Mouse (Mus musculus): Measurements from ENCODE around the gene Cabp1. TPM values are rescaled to one million over a fixed set of nuclear protein-coding genes. Genes with fewer than 3 reads are reported as not detected.

Cabp1 gene
- polyA plus RNA-seq, 1 experiment from 2014 or later: 0.96 TPM

DNA sequence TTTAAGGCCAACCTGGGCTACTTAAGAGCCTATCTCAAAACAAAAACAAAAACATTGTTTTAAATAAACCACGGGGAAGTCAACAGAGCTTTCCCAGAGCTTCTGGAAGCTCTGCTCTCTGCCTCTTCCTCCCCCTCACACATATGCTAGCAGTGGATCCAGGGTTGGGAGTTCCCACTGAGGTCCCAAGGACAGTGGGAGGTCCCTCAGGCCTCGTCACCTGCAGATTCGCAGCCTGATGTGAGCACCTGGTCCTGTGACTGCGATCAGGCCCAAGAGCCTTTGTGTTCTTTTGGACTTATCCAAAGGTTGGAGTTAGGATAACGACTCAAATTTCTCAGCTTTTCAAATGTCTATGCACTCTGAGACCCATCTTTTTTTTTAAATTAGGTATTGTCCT lies 14.4 kb upstream of the Cabp1 start:
- Histone ChIP-seq H3K9ac (no peak overlapping the region), H3K27me3 (peaks cover 26% of the 10 kb centered on the region), H3K4me1 (replicated peaks) (peaks cover 15% of the 10 kb centered on the region), H3K27ac (no peak overlapping the region), H3K4me2 (no peak overlapping the region), H3K9me3 (replicated peaks) (no peaks in the 10 kb centered on the region), H3K36me3 (no peaks in the 10 kb centered on the region), H3K4me3 (no peak overlapping the region)
- 55% methylated on average over 5 of the region's 5 CpGs for WGBS
- no peak for ATAC-seq (replicated peaks; ENCODE audit: insufficient number of reproducible peaks, insufficient read depth, low FRiP score, low read depth)

DNA sequence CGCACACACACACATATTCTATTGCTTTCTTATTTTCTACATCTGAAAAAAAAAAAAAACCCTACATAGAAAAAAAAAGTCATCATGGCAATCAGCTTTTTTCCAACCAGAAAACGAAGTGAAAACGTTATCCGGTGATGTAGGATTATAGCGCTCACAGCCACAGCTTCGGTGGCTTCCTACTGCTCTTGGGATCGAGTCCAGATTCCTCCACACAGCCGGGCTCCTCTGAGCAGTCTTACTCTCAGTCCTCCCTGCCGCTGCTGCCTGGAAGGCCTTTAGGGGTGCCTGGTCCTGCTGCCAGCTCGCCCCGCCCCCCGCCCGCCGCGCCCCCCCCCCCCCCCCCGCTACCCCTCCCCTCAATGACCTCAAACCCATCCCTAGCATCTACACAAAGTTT lies 13.7 kb upstream of the Cabp1 start:
- Histone ChIP-seq H3K4me2 (no peak overlapping the region), H3K4me3 (no peak overlapping the region), H3K27ac (no peak overlapping the region), H3K9ac (no peak overlapping the region), H3K9me3 (replicated peaks) (no peaks in the 10 kb centered on the region), H3K4me1 (replicated peaks) (peaks cover 16% of the 10 kb centered on the region), H3K27me3 (peaks cover 31% of the 10 kb centered on the region), H3K36me3 (no peaks in the 10 kb centered on the region)
- ATAC-seq (replicated peaks; ENCODE audit: insufficient number of reproducible peaks, insufficient read depth, low FRiP score, low read depth): no peak
- 16% methylated on average over 9 of the region's 16 CpGs for WGBS

DNA sequence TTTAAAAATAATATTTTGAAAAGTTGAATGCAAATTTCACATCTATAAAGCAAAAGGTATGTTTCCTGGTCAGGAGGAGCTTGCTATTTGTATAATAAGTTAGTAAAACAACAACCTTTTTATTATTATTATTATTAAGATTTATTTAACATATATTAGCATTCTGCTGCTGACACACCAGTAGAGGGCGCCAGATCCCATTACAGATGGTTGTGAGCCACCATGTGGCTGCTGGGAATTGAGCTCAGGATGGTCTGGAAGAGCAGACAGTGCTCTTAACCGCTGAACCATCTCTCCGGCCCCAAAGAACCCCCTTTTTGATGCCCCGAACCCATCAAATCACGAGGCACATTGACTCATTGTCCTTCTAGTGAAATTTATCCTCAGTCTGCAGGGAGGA lies 13.1 kb upstream of the Cabp1 start:
- Histone ChIP-seq H3K4me2 (no peak overlapping the region), H3K9me3 (replicated peaks) (no peaks in the 10 kb centered on the region), H3K27me3 (peaks cover 35% of the 10 kb centered on the region), H3K4me3 (no peak overlapping the region), H3K27ac (no peak overlapping the region), H3K4me1 (replicated peaks) (peaks cover 16% of the 10 kb centered on the region), H3K36me3 (no peaks in the 10 kb centered on the region), H3K9ac (no peak overlapping the region)
- WGBS: 54% methylated on average over 5 of the region's 5 CpGs
- ATAC-seq (replicated peaks; ENCODE audit: insufficient number of reproducible peaks, insufficient read depth, low FRiP score, low read depth): no peak

DNA sequence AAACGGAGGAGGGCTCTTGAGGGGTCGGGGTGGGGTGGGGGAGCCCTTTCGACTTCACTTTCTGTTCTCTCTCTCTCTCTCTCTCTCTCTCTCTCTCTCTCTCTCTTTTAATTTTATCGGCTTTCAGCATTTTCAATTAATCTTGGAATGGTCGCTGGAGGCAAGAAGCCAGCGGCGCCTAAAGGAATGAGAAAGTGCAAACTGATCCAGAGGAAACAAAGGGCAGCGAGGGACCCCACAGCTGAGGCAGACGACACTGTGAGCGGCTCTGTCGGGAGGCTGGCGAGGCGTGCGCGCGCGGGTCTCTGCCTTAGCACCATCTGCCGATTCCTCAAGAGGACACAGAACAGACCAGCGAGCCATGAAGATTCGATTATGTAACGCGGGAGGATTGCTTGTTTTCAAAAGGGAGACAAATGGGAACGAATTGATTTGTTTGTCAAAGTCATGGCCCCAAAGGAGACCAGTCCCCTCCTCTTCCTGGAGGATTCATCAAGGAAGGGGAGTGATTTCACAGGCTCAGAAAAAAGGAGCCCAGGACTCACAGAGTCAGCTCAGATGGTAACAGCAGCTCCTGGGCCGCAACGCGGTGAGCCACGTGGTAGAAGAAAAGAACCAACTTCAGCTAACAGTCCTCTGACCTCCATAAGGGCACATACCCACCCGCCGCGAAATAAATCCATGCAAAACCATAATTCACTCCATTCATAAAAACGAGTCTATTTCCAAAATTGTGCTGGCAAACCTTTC lies 10.6 kb upstream of the Cabp1 start:
- H3K27me3 ChIP-seq: peaks cover 35% of the 10 kb centered on the region
- peaks cover 16% of the 10 kb centered on the region for H3K4me1 ChIP-seq (replicated peaks)
- H3K4me2 ChIP-seq: peak overlapping the region; percentile 73
- peak overlapping the region; percentile 43 for H3K4me3 ChIP-seq
- H3K9me3 ChIP-seq (replicated peaks): no peaks in the 10 kb centered on the region
- no peaks in the 10 kb centered on the region for H3K36me3 ChIP-seq
- 4% methylated on average over 31 of the region's 31 CpGs for WGBS
- ATAC-seq (replicated peaks; ENCODE audit: insufficient number of reproducible peaks, insufficient read depth, low FRiP score, low read depth): no peak
- 0 out of 2 replicates have a peak overlapping the region, but pooled peaks have one; percentile 24 for H3K27ac ChIP-seq
- H3K9ac ChIP-seq: 0 out of 2 replicates have a peak overlapping the region, but pooled peaks have one; percentile 33

DNA sequence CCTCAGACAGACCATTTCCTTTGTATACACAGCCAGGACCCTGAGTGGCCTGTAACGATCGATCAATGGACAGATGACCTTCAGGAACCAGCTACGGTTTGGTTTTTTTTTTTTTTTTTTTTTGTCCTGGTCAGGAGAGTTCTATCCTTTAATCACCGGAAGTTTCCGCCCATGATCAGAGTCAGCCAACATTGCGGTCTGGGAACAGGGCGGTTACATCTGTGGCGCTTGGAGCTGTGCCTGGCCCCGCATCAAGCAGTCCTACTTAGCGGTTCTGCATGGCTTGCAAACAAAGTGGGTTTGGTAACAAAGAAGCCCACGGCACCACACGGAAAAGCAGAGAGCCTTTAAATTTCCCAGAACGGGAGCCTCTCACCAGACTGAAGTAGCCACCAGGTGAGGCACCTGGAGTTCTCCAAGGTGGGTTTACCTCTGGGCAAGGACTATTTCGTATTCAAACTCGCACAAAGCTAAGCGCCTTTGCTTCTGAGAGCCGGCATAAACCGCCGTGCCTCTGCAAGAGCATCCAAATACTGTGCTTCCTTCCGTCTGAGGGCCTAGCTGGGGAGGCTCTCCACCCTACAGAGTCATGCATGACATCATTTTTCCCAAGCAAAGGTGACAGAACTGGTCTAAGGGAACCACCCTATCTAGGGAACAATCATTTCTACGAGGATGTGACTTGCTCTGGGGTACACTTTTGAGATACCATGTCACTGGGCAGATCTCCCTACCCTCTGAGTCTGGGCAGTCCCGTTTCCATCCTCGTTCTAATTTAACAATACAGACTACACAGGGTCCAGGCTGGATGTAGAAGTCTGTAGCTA lies 9.8 kb upstream of the Cabp1 start:
- no peaks in the 10 kb centered on the region for H3K9me3 ChIP-seq (replicated peaks)
- H3K4me1 ChIP-seq (replicated peaks): peaks cover 16% of the 10 kb centered on the region
- H3K36me3 ChIP-seq: no peaks in the 10 kb centered on the region
- no peak for ATAC-seq (replicated peaks; ENCODE audit: insufficient number of reproducible peaks, insufficient read depth, low FRiP score, low read depth)
- 25% methylated on average over 23 of the region's 23 CpGs for WGBS
- 0 out of 2 replicates have a peak overlapping the region, but pooled peaks have one; percentile 24 for H3K27ac ChIP-seq
- H3K4me3 ChIP-seq: peak overlapping the region; percentile 43
- H3K27me3 ChIP-seq: peaks cover 35% of the 10 kb centered on the region
- peak overlapping the region; percentile 17 for H3K9ac ChIP-seq
- peak overlapping the region; percentile 73 for H3K4me2 ChIP-seq

DNA sequence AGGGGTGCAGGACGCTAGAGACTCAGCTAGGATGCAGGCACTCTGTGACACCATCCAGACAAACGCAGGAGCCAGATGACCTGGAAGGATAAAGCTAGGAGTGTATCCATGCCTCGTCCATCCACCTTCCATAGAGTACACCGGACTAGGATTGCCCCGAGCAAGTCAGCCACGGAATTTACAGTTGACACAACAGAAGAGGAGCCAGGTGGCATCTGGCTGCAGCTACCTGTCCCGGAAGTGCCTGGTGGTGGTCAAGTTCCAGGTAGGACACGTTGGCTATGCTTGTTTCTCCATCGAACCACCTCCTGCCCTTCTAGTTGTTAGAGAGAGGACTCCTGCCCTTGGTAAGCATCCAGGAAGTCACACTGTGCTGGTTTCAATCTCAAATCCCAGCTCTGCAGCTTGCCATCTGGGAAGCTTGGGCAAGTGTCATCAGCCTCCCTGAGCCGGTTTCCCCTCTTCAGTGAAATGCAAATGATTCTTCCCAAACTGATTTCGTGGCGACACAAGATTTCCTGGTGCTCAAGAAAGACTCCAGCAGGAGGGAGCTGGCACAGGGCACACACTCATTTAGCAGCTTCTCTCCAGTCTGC lies 543 bp upstream of the Cabp1 start:
- H3K9me3 ChIP-seq (replicated peaks): no peaks in the 10 kb centered on the region
- ATAC-seq (replicated peaks; ENCODE audit: insufficient number of reproducible peaks, insufficient read depth, low FRiP score, low read depth): no peak
- peak overlapping the region; percentile 60 for H3K4me3 ChIP-seq
- no peak overlapping the region for H3K27ac ChIP-seq
- no peak overlapping the region for H3K9ac ChIP-seq
- H3K27me3 ChIP-seq: peaks cover 62% of the 10 kb centered on the region
- H3K36me3 ChIP-seq: no peaks in the 10 kb centered on the region
- 7% methylated on average over 12 of the region's 12 CpGs for WGBS
- H3K4me2 ChIP-seq: peak overlapping the region; percentile 100
- peaks cover 26% of the 10 kb centered on the region for H3K4me1 ChIP-seq (replicated peaks)

DNA sequence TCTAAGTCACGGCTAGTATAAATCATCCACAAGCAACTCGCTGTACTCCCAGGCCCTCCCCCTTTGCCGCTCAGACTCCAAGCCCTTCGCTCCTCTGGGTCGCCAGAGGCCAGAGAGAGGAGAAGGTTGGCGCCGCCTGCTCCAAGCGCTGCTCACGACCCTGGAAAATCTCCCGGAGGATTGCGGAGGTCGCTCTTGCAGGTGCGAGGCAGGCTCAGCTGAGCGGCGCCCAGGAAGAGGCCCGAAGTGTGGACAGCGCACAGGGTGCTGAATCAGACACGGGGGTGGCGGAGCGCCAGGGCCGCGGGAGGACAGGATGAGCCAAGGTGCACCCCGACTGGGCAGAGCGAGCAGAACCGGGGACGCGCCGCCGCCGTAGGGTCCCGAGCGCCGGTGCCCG lies 955 bp downstream of the Cabp1 start:
- no peaks in the 10 kb centered on the region for H3K36me3 ChIP-seq
- ATAC-seq (replicated peaks; ENCODE audit: insufficient number of reproducible peaks, insufficient read depth, low FRiP score, low read depth): peak; percentile 47; the same call in 1 of the 2 replicates
- no peak overlapping the region for H3K27ac ChIP-seq
- WGBS: 1% methylated on average over 25 of the region's 34 CpGs
- H3K4me1 ChIP-seq (replicated peaks): peaks cover 26% of the 10 kb centered on the region
- peak overlapping the region; percentile 100 for H3K4me2 ChIP-seq
- 0 out of 2 replicates have a peak overlapping the region, but pooled peaks have one; percentile 33 for H3K9ac ChIP-seq
- H3K27me3 ChIP-seq: peaks cover 69% of the 10 kb centered on the region
- no peaks in the 10 kb centered on the region for H3K9me3 ChIP-seq (replicated peaks)
- H3K4me3 ChIP-seq: peak overlapping the region; percentile 60

DNA sequence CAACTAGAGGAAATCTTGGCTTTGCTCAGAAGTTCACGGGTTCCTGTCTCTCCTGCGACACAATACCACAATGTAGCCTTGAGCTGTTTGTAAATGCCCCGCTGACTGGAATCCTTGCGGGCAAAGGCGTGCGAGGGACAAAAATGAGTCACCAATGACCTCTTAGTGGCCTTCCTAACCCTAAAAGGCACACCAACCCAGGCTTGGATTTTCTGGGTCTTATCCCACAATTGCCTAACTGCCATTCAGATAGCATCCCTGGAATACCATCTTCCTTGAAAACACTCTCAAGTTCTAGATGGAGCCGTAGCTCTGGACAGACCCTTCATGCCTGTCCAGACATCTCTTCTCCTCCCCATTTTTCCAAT lies 1.4 kb downstream of the Cabp1 start:
- no peak overlapping the region for H3K9ac ChIP-seq
- H3K27me3 ChIP-seq: peaks cover 69% of the 10 kb centered on the region
- H3K4me2 ChIP-seq: peak overlapping the region; percentile 100
- no peak for ATAC-seq (replicated peaks; ENCODE audit: insufficient number of reproducible peaks, insufficient read depth, low FRiP score, low read depth)
- 23% methylated on average over 7 of the region's 7 CpGs for WGBS
- peak overlapping the region; percentile 60 for H3K4me3 ChIP-seq
- no peak overlapping the region for H3K27ac ChIP-seq
- no peaks in the 10 kb centered on the region for H3K9me3 ChIP-seq (replicated peaks)
- no peaks in the 10 kb centered on the region for H3K36me3 ChIP-seq
- peaks cover 26% of the 10 kb centered on the region for H3K4me1 ChIP-seq (replicated peaks)

DNA sequence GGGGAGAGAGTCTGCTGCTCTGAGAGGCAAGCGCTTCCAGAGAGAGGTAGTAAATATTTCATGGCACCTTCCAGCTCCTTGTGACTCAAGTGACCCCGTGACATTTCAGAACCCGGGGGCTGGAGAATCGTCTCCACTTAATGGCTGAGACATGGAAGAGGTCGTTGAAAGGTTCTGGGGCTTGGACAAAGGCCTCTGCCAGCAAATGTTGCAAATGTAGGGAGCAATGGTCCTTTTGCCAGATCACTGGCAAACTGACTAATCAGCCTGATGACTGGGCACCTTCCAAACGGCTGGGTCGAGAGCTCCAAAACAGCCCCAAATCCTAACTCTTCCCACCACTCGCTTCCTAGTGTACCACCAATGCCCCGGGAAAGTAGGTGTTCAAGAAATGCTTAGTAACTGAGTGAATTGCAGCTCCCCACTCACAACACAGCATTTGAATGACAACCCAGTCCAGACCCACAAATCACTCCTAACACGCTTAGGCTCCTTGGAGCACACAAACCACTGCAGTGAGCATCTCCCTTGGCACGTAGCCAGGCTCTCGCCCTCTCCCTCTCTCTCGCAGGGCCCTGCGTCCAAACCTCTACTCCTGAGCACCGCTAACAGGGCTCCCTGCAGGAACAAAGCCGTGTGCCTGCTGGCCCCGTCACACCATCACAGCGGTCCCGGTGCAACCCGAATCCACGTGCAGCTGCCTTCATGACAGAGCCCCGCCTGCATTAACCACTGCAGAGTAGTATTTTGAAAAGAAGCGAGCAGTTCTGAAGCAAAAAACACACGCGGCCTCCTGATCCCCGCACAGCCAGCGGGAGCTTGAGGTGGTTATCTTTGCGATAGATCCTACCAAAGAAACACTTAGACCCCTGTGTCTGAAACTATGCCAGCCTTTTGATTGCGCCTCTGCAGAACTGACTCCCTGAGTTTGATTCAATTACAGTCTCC lies 2.0 kb downstream of the Cabp1 start:
- Histone ChIP-seq H3K4me2 (peak overlapping the region; percentile 100; the same call in 1 of the 2 replicates), H3K27ac (no peak overlapping the region), H3K9me3 (replicated peaks) (no peaks in the 10 kb centered on the region), H3K4me1 (replicated peaks) (peaks cover 32% of the 10 kb centered on the region), H3K27me3 (peaks cover 69% of the 10 kb centered on the region), H3K9ac (no peak overlapping the region), H3K36me3 (no peaks in the 10 kb centered on the region), H3K4me3 (0 out of 2 replicates have a peak overlapping the region, but pooled peaks have one; percentile 60)
- ATAC-seq (replicated peaks; ENCODE audit: insufficient number of reproducible peaks, insufficient read depth, low FRiP score, low read depth): no peak
- 10% methylated on average over 29 of the region's 29 CpGs for WGBS

DNA sequence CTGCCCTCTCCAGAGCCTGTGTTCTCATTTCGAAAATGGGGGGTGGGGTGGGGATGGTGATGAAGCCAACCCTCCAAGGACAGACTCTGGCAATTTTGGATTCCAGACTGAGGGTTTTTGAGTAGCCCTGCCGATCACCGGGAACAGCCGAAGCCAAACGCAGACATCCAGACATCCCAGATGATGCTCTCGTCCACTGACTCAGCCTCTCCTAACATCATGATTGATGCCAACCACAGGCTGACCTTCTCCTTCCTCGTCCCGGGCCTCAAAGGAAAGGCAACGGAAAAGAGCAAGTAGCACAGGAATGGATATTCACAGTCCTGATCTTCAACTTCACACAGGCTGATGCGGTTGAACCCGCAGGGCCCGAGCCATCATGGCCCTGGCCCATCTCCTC lies 4.1 kb downstream of the Cabp1 start:
- Histone ChIP-seq H3K36me3 (no peaks in the 10 kb centered on the region), H3K27me3 (peaks cover 66% of the 10 kb centered on the region), H3K4me1 (replicated peaks) (peaks cover 42% of the 10 kb centered on the region), H3K27ac (no peak overlapping the region), H3K4me2 (no peak overlapping the region), H3K4me3 (no peak overlapping the region), H3K9me3 (replicated peaks) (no peaks in the 10 kb centered on the region), H3K9ac (no peak overlapping the region)
- 83% methylated on average over 12 of the region's 12 CpGs for WGBS
- ATAC-seq (replicated peaks; ENCODE audit: insufficient number of reproducible peaks, insufficient read depth, low FRiP score, low read depth): no peak

Data from heart, embryonic 15.5 days (tissue).